Mouse (Mus musculus) heart, embryonic 16.5 days (tissue): ENCODE measurements around the gene Gm45837. TPM values are rescaled to one million over a fixed set of nuclear protein-coding genes. Genes with fewer than 3 reads are reported as not detected.

Experiments
- ATAC-seq: fragments of 200-750 bp; cut with Nextera tagmentation; replicated peaks from 2 replicates; pipeline ENCODE4 v1.8.0; 2017; ENCODE audit warnings: moderate number of reproducible peaks; ENCODE audit not compliant: insufficient read depth, low FRiP score; ENCODE audit errors: extremely low read depth
- H3K27ac ChIP-seq: fragments of 300-500 bp; sonication (generic); 2 replicates; pipeline ENCODE4 v1.5.1; 2014; ENCODE audit warnings: mild to moderate bottlenecking, low read length, control low read depth, moderate library complexity
- H3K27me3 ChIP-seq: fragments of 300-500 bp; sonication (generic); 2 replicates; pipeline ENCODE4 v1.6.1; 2014; ENCODE audit warnings: low read length, mixed read lengths; ENCODE audit not compliant: control insufficient read depth, insufficient read depth
- H3K36me3 ChIP-seq: fragments of 300-500 bp; sonication (generic); 2 replicates; pipeline ENCODE4 v1.6.1; 2014; ENCODE audit not compliant: control insufficient read depth, insufficient read depth
- H3K4me1 ChIP-seq: fragments of 300-500 bp; sonication (generic); 2 replicates; pipeline ENCODE4 v1.6.1; 2014; ENCODE audit warnings: low read length, mixed read lengths; ENCODE audit not compliant: control insufficient read depth, insufficient read depth
- H3K4me2 ChIP-seq: fragments of 300-500 bp; sonication (generic); 2 replicates; pipeline ENCODE4 v1.6.1; 2014; ENCODE audit warnings: low read depth, mild to moderate bottlenecking, control low read depth, low read length
- H3K4me3 ChIP-seq: fragments of 300-500 bp; sonication (generic); 2 replicates; pipeline ENCODE4 v1.5.1; 2014; ENCODE audit warnings: mild to moderate bottlenecking, control low read depth, low read length
- H3K9ac ChIP-seq: fragments of 300-500 bp; sonication (generic); 2 replicates; pipeline ENCODE4 v1.6.1; 2014; ENCODE audit warnings: low read length, control low read depth
- H3K9me3 ChIP-seq: fragments of 300-500 bp; sonication (generic); replicated peaks from 2 replicates; pipeline ENCODE4 v1.6.1; 2016; ENCODE audit warnings: low read length; ENCODE audit not compliant: control insufficient read depth
- WGBS: fragments of 180-500 bp; shearing (Covaris S2); extraction: QIAGEN DNeasy Blood & Tissue Kit; methylation state at CpG from one replicate; pipeline ENCODE4 v1.1.7; 2014; 5-methylcytosine and 5-hydroxymethylcytosine counted together
- polyA plus RNA-seq: library from polyadenylated mRNA; unstranded; fragments of >200 nt; fragmentation: Nextera tagmentation; extraction: Ambion mirVana; gene quantifications from 2 replicates; pipeline ENCODE4 v1.2.1, GENCODE M21; 2015

Gm45837 gene
- polyA plus RNA-seq, 1 experiment from 2014 or later = 7.8 TPM

GRCm38 (mm10) chr7:101401510-101401909, 9.2 kb upstream of the Gm45837 start:
- Histone ChIP-seq H3K4me2 (no peak overlapping the region), H3K9ac (no peak overlapping the region), H3K36me3 (peaks cover 36% of the 10 kb centered on the region), H3K9me3 (no peaks in the 10 kb centered on the region), H3K4me3 (no peak overlapping the region), H3K27ac (no peak overlapping the region), H3K27me3 (no peaks in the 10 kb centered on the region), H3K4me1 (peaks cover 26% of the 10 kb centered on the region)
- WGBS = 86% methylated on average over 7 of the region's 7 CpGs
- no peak for ATAC-seq

- ATAC-seq = no peak
- peaks cover 27% of the 10 kb centered on the region for H3K4me1 ChIP-seq
- no peak overlapping the region for H3K9ac ChIP-seq
- no peak overlapping the region for H3K27ac ChIP-seq
- H3K4me2 ChIP-seq = no peak overlapping the region
- 93% methylated on average over 5 of the region's 5 CpGs for WGBS
- H3K27me3 ChIP-seq = no peaks in the 10 kb centered on the region
- peaks cover 28% of the 10 kb centered on the region for H3K36me3 ChIP-seq
- no peaks in the 10 kb centered on the region for H3K9me3 ChIP-seq
- no peak overlapping the region for H3K4me3 ChIP-seq
These were observed 6.9 kb upstream of the Gm45837 start for GRCm38 (mm10) chr7:101403831-101404230.

- Histone ChIP-seq H3K27me3 (peaks cover 6% of the 10 kb centered on the region), H3K4me1 (peaks cover 12% of the 10 kb centered on the region), H3K9ac (no peak overlapping the region), H3K27ac (no peak overlapping the region), H3K9me3 (no peaks in the 10 kb centered on the region), H3K4me3 (no peak overlapping the region), H3K4me2 (no peak overlapping the region), H3K36me3 (peaks cover 25% of the 10 kb centered on the region)
- ATAC-seq = 0 out of 2 replicates have a peak, but pooled peaks have one; percentile 12
These were observed 2.1 kb downstream of the Gm45837 start for GRCm38 (mm10) chr7:101412796-101413195.

GRCm38 (mm10) chr7:101414209-101414608, 3.5 kb downstream of the Gm45837 start:
- ATAC-seq = no peak
- Histone ChIP-seq H3K4me2 (no peak overlapping the region), H3K4me1 (peaks cover 12% of the 10 kb centered on the region), H3K27ac (no peak overlapping the region), H3K4me3 (no peak overlapping the region), H3K36me3 (peaks cover 14% of the 10 kb centered on the region), H3K27me3 (peaks cover 14% of the 10 kb centered on the region), H3K9ac (no peak overlapping the region), H3K9me3 (no peaks in the 10 kb centered on the region)
- 33% methylated on average over 4 of the region's 4 CpGs for WGBS

- H3K9me3 ChIP-seq = no peaks in the 10 kb centered on the region
- H3K4me2 ChIP-seq = no peak overlapping the region
- H3K27ac ChIP-seq = no peak overlapping the region
- peak; percentile 34 for ATAC-seq
- peaks cover 11% of the 10 kb centered on the region for H3K36me3 ChIP-seq
- H3K27me3 ChIP-seq = peaks cover 19% of the 10 kb centered on the region
- peaks cover 12% of the 10 kb centered on the region for H3K4me1 ChIP-seq
- H3K4me3 ChIP-seq = no peak overlapping the region
- no peak overlapping the region for H3K9ac ChIP-seq
- 23% methylated on average over 7 of the region's 7 CpGs for WGBS
These were observed 4.2 kb downstream of the Gm45837 start for GRCm38 (mm10) chr7:101414661-101415511.

GRCm38 (mm10) chr7:101415512-101416100, 4.9 kb downstream of the Gm45837 start:
- Histone ChIP-seq H3K4me1 (peaks cover 12% of the 10 kb centered on the region), H3K9me3 (no peaks in the 10 kb centered on the region), H3K4me2 (no peak overlapping the region), H3K27me3 (peaks cover 26% of the 10 kb centered on the region), H3K36me3 (peaks cover 7% of the 10 kb centered on the region), H3K27ac (no peak overlapping the region), H3K4me3 (no peak overlapping the region), H3K9ac (no peak overlapping the region)
- WGBS = 38% methylated on average over 8 of the region's 8 CpGs
- no peak for ATAC-seq

- Histone ChIP-seq H3K9ac (no peak overlapping the region), H3K4me2 (no peak overlapping the region), H3K27ac (no peak overlapping the region), H3K36me3 (peaks cover 3% of the 10 kb centered on the region; the same call in 1 of the 2 replicates), H3K9me3 (no peaks in the 10 kb centered on the region), H3K27me3 (peaks cover 27% of the 10 kb centered on the region), H3K4me1 (peaks cover 12% of the 10 kb centered on the region), H3K4me3 (no peak overlapping the region)
- ATAC-seq = no peak
- 50% methylated on average over 5 of the region's 5 CpGs for WGBS
These were observed 5.7 kb downstream of the Gm45837 start for GRCm38 (mm10) chr7:101416391-101416790.

GRCm38 (mm10) chr7:101419013-101419770, 8.5 kb downstream of the Gm45837 start:
- ATAC-seq = no peak
- H3K4me1 ChIP-seq = peaks cover 12% of the 10 kb centered on the region
- WGBS = 4% methylated on average over 27 of the region's 27 CpGs
- no peak overlapping the region for H3K27ac ChIP-seq
- H3K4me3 ChIP-seq = no peak overlapping the region
- no peak overlapping the region for H3K9ac ChIP-seq
- H3K4me2 ChIP-seq = no peak overlapping the region
- H3K36me3 ChIP-seq = no peaks in the 10 kb centered on the region
- H3K9me3 ChIP-seq = no peaks in the 10 kb centered on the region
- H3K27me3 ChIP-seq = peaks cover 32% of the 10 kb centered on the region

GRCm38 (mm10) chr7:101421529-101421928, 10.8 kb downstream of the Gm45837 start, which contains the start of gene Pde2a:
Pde2a (plus strand) TSS chr7:101421691.
- Histone ChIP-seq H3K4me2 (no peak within 1 kb of the TSS), H3K4me3 (no peak within 1 kb of the TSS), H3K9ac (no peak within 1 kb of the TSS), H3K27me3 (peaks cover 34% of the 10 kb centered on the region), H3K27ac (no peak within 1 kb of the TSS), H3K4me1 (no peaks in the 10 kb centered on the region), H3K9me3 (no peaks in the 10 kb centered on the region), H3K36me3 (no peaks in the 10 kb centered on the region)
- 26% methylated on average over 6 of the region's 6 CpGs for WGBS
- ATAC-seq = no peak
